In the genomic region with DNA sequence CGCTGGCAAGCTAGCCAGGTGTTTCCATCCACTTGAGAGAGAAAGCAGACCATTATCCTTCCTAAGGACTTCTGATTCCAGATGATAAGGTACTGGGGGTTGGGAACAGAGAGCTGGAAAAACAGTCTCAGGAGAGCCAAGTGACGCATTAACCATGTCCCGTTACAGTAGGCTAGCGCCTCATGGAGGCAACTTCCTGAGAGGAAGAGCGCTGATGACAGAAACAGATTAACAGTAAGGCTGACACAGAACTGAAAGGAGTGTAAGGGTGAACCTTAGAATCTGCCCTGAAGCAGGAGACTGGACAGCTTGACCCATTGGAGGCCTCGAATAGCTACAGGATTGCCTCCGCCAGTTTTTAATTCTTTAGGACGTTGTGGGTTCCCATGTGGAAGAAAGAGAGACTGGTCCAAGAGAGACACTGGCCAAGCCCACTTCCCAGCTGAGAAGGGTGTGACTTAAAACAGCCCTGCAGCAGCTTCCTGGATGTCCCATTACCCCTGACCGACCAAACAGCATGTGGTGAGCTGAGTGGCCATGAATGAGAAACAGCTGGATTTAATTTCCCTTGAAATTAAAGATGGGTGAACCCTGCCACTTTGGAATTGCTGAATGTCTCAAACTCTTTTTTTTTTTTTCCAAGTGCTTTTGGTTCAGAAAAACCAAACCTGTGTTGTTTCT, we compare ENCODE assay signal across 12 mouse cellular contexts.
A peak's percentile ranks its signal among the peaks of the same experiment; 100 is the strongest.
DNase-seq lines count a peak whose midpoint lies in the region; ATAC-seq and TF ChIP-seq lines count a peak whose summit lies in the region.
"Had no signal": no experiment of that assay in that cellular context is flagged by ENCODE, and none has a peak within 500 bp of the region (broad histone marks: within the 10 kb centered on the region; RNA-seq: fewer than 3 reads in every experiment).

No protein-coding gene starts in this region.

- H3K4me2 ChIP-seq in forebrain, embryonic 15.5 days (replicated peaks), result no peak overlapping the region
- H3K4me2 ChIP-seq: embryonic facial prominence, embryonic 13.5 days; heart, embryonic 13.5 days; liver, embryonic 15.5 days had no signal

- peak overlapping the region; percentile 64 for H3K27ac ChIP-seq in gastrocnemius, adult 2 months
- no peak overlapping the region for H3K27ac ChIP-seq in forebrain, embryonic 15.5 days (replicated peaks)
- H3K27ac ChIP-seq: embryonic facial prominence, embryonic 13.5 days; heart, embryonic 13.5 days; liver, embryonic 15.5 days had no signal

- WGBS in forebrain, embryonic 15.5 days, result 79% methylated on average over 9 of the region's 9 CpGs

- ATAC-seq in forebrain, embryonic 15.5 days (replicated peaks), result no peak

- no peaks in the 10 kb centered on the region for H3K4me1 ChIP-seq in forebrain, embryonic 15.5 days
- H3K4me1 ChIP-seq: liver, embryonic 15.5 days had no signal

- H3K27me3 ChIP-seq in forebrain, embryonic 15.5 days, result no peaks in the 10 kb centered on the region
- H3K27me3 ChIP-seq: embryonic facial prominence, embryonic 13.5 days; heart, embryonic 13.5 days; liver, embryonic 15.5 days had no signal

- no peak for TF ChIP-seq CTCF in gastrocnemius, adult 2 months (IDR thresholded peaks at IDR 0.05)

- intact Hi-C loops in gastrocnemius, adult 2 months (cut with DNase I), result no loop called here

- no peak overlapping the region for H3K9ac ChIP-seq in forebrain, embryonic 15.5 days (replicated peaks)
- H3K9ac ChIP-seq: embryonic facial prominence, embryonic 13.5 days; heart, embryonic 13.5 days; liver, embryonic 15.5 days had no signal

- DNase-seq in gastrocnemius, adult 2 months, result peak; percentile 23
- DNase-seq in gastrocnemius, adult 8-10 months (ENCODE audit: low spot score in 2 of 2), result no peak
- peak; percentile 38 for DNase-seq in 416B (ENCODE audit: low read depth)
- peak; percentile 60 for DNase-seq in forelimb bud, embryonic 11.5 days (ENCODE audit: low read depth, low spot score)
- peak; percentile 18 to 31 for DNase-seq in kidney, postnatal 4 days
- DNase-seq in cerebellum, postnatal 4 days (ENCODE audit: low spot score in 2 of 2), result no peak
- DNase-seq in left cerebral cortex, adult 8-10 months (ENCODE audit: low spot score in 2 of 2), result no peak
- DNase-seq: retina, postnatal 1 day had no signal

- H3K9me3 ChIP-seq in forebrain, embryonic 15.5 days, result no peaks in the 10 kb centered on the region
- H3K9me3 ChIP-seq: embryonic facial prominence, embryonic 13.5 days; heart, embryonic 13.5 days; liver, embryonic 15.5 days had no signal

- peak overlapping the region; percentile 13; the same call in 1 of the 2 replicates for H3K4me3 ChIP-seq in gastrocnemius, adult 2 months
- no peak overlapping the region for H3K4me3 ChIP-seq in forebrain, embryonic 15.5 days
- H3K4me3 ChIP-seq: embryonic facial prominence, embryonic 13.5 days; heart, embryonic 13.5 days; liver, embryonic 15.5 days had no signal

- H3K36me3 ChIP-seq in forebrain, embryonic 15.5 days, result no peaks in the 10 kb centered on the region
- H3K36me3 ChIP-seq: embryonic facial prominence, embryonic 13.5 days; heart, embryonic 13.5 days; liver, embryonic 15.5 days had no signal

Comparison
In these comparisons a context has a peak if more than half of its experiments do, and no peak if none do; other contexts are left out.
1. DNase-seq: peak in gastrocnemius, adult 2 months (single experiment), 416B (single experiment), forelimb bud, embryonic 11.5 days (single experiment) and kidney, postnatal 4 days (2 of 2); none in gastrocnemius, adult 8-10 months (0 of 2), cerebellum, postnatal 4 days (0 of 2) and left cerebral cortex, adult 8-10 months (0 of 2).